Mouse (Mus musculus) heart, postnatal 0 days (tissue): ENCODE measurements around the gene Uba2. TPM values are rescaled to one million over a fixed set of nuclear protein-coding genes. Genes with fewer than 3 reads are reported as not detected.

Experiments
- ATAC-seq: fragments of 200-750 bp; cut with Nextera tagmentation; 2 replicates; pipeline ENCODE4 v1.8.0; 2017; ENCODE audit warnings: low read depth, moderate number of reproducible peaks, moderate library complexity; ENCODE audit not compliant: insufficient read depth
- DNase-seq: peaks from one replicate; pipeline ENCODE4 v3.0.0-alpha.2; 2016; ENCODE audit warnings: low spot score
- H3K27ac ChIP-seq: fragments of 300-500 bp; sonication (generic); 2 replicates; pipeline ENCODE4 v1.5.1; 2014; ENCODE audit warnings: low read depth, mild to moderate bottlenecking
- H3K27me3 ChIP-seq: fragments of 300-500 bp; sonication (generic); 2 replicates; pipeline ENCODE4 v1.6.1; 2014; ENCODE audit warnings: low read length, mixed read lengths; ENCODE audit not compliant: control insufficient read depth, insufficient read depth
- H3K36me3 ChIP-seq: fragments of 300-500 bp; sonication (generic); replicated peaks from 2 replicates; pipeline ENCODE4 v1.6.1; 2014; ENCODE audit warnings: low read length, mixed read lengths; ENCODE audit not compliant: control insufficient read depth, insufficient read depth
- H3K4me1 ChIP-seq: fragments of 300-500 bp; sonication (generic); 2 replicates; pipeline ENCODE4 v1.6.1; 2014; ENCODE audit warnings: antibody characterized with exemption; ENCODE audit not compliant: control insufficient read depth, insufficient read depth
- H3K4me2 ChIP-seq: fragments of 300-500 bp; sonication (generic); 2 replicates; pipeline ENCODE4 v1.6.1; 2014; ENCODE audit warnings: low read depth, mild to moderate bottlenecking, low read length, moderate library complexity
- H3K4me3 ChIP-seq: fragments of 300-500 bp; sonication (generic); 2 replicates; pipeline ENCODE4 v1.5.1; 2014; ENCODE audit warnings: low read depth, low read length
- H3K9ac ChIP-seq: fragments of 300-500 bp; sonication (generic); replicated peaks from 2 replicates; pipeline ENCODE4 v1.6.1; 2014; ENCODE audit warnings: low read depth, low read length, mixed read lengths
- H3K9me3 ChIP-seq: fragments of 300-500 bp; sonication (generic); replicated peaks from 2 replicates; pipeline ENCODE4 v1.6.1; 2016; ENCODE audit warnings: low read length; ENCODE audit not compliant: control insufficient read depth
- CTCF ChIP-seq: IDR thresholded peaks from 2 replicates; pipeline ENCODE4 v1.5.1; 2016; ENCODE audit warnings: antibody characterized with exemption, control low read depth, low read depth
- EP300 ChIP-seq: IDR thresholded peaks from 2 replicates; pipeline ENCODE4 v1.6.1; 2016; ENCODE audit warnings: antibody characterized with exemption, low read depth
- WGBS: fragments of 180-500 bp; shearing (Covaris S2); extraction: QIAGEN DNeasy Blood & Tissue Kit; methylation state at CpG from one replicate; pipeline ENCODE4 v1.1.7; 2014; 5-methylcytosine and 5-hydroxymethylcytosine counted together
- polyA plus RNA-seq: library from polyadenylated mRNA; unstranded; fragments of >200 nt; fragmentation: Nextera tagmentation; extraction: Ambion mirVana; gene quantifications from 2 replicates; pipeline ENCODE4 v1.2.1, GENCODE M21; 2015
- total RNA-seq: library from RNA; depleted of rRNA; stranded (reverse); fragments of >200 nt; gene quantifications from 2 replicates; pipeline ENCODE4 v1.2.3, GENCODE M21; 2014; ENCODE audit warnings: low replicate concordance; rRNA removed

Uba2 gene
- total and polyA plus RNA-seq, 2 experiments from 2014 or later, result 54.8 to 59.3 TPM

DNA sequence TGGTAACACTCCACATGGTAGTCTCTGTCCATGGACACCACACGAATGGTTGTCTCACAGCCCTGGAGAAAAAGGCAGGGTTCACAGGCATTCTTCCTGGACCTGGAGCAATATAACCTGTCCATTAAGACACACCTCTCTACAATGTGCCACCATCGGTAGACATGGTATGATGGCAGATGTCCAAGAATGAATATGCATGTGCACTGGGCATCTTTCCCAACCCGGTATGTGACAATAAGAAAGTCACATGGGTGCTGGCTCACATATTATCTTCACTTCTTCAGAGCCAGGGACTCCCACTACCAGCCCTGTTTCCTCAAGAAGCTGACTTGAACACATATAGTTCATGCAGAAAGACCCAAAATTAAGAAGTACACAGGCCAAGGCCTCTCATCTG, 52.8 kb downstream of the Uba2 start:
- no peak for DNase-seq
- Histone ChIP-seq H3K36me3 (peaks cover 54% of the 10 kb centered on the region), H3K4me2 (no peak overlapping the region), H3K9me3 (no peaks in the 10 kb centered on the region), H3K4me1 (no peaks in the 10 kb centered on the region), H3K9ac (no peak overlapping the region), H3K4me3 (no peak overlapping the region), H3K27ac (no peak overlapping the region), H3K27me3 (no peaks in the 10 kb centered on the region)
- TF ChIP-seq EP300 (no peak), CTCF (no peak)
- ATAC-seq, result no peak
- WGBS, result 45% methylated on average over 3 of the region's 3 CpGs

DNA sequence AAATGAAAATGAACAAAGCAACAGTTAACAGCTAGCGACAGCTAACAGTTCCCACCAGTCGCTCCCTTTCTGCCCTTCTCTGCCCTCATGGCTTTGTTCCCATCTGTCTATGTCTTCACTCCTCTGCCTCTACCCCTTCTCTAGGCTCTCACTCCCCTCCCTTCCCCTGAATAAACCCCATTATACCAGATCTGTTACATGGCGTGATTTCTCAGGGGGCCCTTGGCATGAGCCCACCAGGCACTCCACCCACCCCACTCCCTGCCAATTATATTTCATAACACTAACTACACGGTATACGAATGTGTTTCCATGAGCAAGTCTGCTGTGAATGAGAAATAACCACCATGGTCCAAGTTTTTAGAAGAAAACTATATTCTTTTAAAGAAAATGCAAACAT, 60.2 kb downstream of the Uba2 start:
- DNase-seq (no peak), ATAC-seq (no peak)
- no peaks in the 10 kb centered on the region for H3K27me3 ChIP-seq
- H3K36me3 ChIP-seq, result peaks cover 30% of the 10 kb centered on the region
- no peak overlapping the region for H3K27ac ChIP-seq
- TF ChIP-seq EP300 (no peak), CTCF (no peak)
- H3K9ac ChIP-seq, result no peak overlapping the region
- no peaks in the 10 kb centered on the region for H3K4me1 ChIP-seq
- no peaks in the 10 kb centered on the region for H3K9me3 ChIP-seq
- WGBS, result 77% methylated on average over 5 of the region's 5 CpGs
- H3K4me2 ChIP-seq, result no peak overlapping the region
- H3K4me3 ChIP-seq, result no peak overlapping the region

DNA sequence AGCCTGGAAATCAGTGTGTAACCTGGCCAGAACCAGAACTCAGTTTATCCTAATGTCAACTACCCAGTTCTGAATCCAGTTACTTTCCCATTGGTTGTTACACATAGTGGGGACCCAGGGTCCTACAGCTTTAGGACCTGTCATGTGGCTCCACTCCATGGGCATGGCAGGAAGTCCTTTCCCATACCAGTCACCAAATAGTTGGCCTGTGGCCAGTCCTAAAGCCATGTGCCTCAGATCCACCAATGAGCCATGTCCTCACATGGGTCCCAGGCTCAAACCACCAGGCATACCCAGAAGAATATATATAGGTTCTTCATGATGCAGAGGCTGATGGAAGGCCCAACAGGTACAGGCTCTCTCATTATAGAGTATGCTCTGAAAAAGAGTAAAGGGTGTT, 68.1 kb downstream of the Uba2 start:
- ATAC-seq (no peak), DNase-seq (no peak)
- Histone ChIP-seq H3K27ac (no peak overlapping the region), H3K4me2 (no peak overlapping the region), H3K9me3 (no peaks in the 10 kb centered on the region), H3K4me1 (no peaks in the 10 kb centered on the region), H3K36me3 (no peaks in the 10 kb centered on the region), H3K4me3 (no peak overlapping the region), H3K27me3 (no peaks in the 10 kb centered on the region), H3K9ac (no peak overlapping the region)
- no peak for TF ChIP-seq CTCF
- no peak for TF ChIP-seq EP300

DNA sequence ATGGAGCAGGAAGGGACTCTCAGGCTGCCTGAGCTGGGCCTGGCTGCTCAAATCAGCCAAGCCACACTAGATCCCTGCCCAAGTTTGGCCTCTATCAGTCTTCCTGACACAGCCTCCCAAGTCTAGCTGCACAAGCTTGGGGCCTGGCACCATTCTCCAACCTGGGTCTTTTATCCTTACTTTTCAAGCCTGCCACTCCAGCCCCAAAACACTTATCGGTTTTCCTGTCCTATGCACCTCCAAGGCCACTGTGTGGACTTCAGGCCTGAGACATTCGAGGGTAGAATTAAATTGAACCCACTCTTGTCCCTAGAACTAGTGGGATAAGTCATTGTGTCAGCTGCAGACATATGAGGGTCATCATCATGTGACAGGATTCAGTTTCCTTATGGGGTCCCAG, 69.4 kb downstream of the Uba2 start:
- Histone ChIP-seq H3K9me3 (no peaks in the 10 kb centered on the region), H3K4me1 (no peaks in the 10 kb centered on the region), H3K27me3 (no peaks in the 10 kb centered on the region), H3K36me3 (no peaks in the 10 kb centered on the region), H3K27ac (no peak overlapping the region), H3K4me3 (no peak overlapping the region), H3K4me2 (no peak overlapping the region), H3K9ac (no peak overlapping the region)
- ATAC-seq (no peak), DNase-seq (no peak)
- WGBS, result 67% methylated on average over 2 of the region's 2 CpGs
- TF ChIP-seq EP300 (no peak), CTCF (no peak)

DNA sequence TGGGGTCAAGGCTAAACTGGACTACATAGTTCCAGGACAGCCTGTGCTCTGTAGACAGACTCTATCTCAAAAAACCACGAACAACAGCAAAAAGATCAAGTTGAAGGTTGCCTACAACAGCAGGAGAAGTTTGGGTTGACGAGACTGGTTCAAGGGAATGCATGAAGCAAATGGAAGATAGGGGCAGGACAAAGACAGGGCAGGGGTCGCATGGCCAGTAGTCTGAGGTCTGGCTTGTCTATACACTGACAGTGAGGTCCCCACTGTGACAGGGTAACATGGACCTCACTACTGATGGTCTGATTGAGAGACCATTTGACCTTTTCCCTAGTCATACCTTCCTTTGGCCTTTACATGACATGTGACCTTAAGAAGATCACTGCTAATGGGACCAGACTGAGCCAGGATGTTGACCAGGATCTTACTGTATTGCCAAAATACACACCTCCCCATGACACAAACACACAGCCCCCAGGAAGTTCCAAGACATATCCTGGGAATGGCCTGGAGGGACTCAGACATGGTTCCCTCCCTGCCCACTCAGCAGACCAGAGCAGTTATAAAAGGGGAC, 74.4 kb downstream of the Uba2 start, which contains the start of gene Scgb1b30:
Gene Scgb1b30 (plus strand): TSS at position 521 of the 571 bp plus-strand sequence.
- Histone ChIP-seq H3K36me3 (no peaks in the 10 kb centered on the region), H3K27ac (no peak within 1 kb of the TSS), H3K4me1 (no peaks in the 10 kb centered on the region), H3K27me3 (no peaks in the 10 kb centered on the region), H3K4me2 (no peak within 1 kb of the TSS), H3K4me3 (no peak within 1 kb of the TSS), H3K9me3 (no peaks in the 10 kb centered on the region), H3K9ac (no peak within 1 kb of the TSS)
- no peak for ATAC-seq
- TF ChIP-seq EP300 (no peak), CTCF (no peak)
- WGBS, result 53% methylated on average over 3 of the region's 3 CpGs
- no peak for DNase-seq

Other genes starting within 250 kb of the Uba2 start
- not detected in 2 replicates for gene Scgb2b26, start 224.6 kb downstream of the Uba2 start, total RNA-seq
- not detected in 2 replicates for gene Scgb2b26, start 224.6 kb downstream of the Uba2 start, polyA plus RNA-seq
- not detected in 2 replicates for gene Scgb2b27, start 155.7 kb downstream of the Uba2 start, total RNA-seq
- not detected in 2 replicates for gene Scgb2b27, start 155.7 kb downstream of the Uba2 start, polyA plus RNA-seq
- gene Scgb1b27, start 148.1 kb downstream of the Uba2 start, total RNA-seq, result not detected in 2 replicates
- not detected in 2 replicates for gene Scgb1b27, start 148.1 kb downstream of the Uba2 start, polyA plus RNA-seq
- gene Scgb1b30, start 74.2 kb downstream of the Uba2 start, total RNA-seq, result not detected in 2 replicates
- not detected in 2 replicates for gene Scgb1b30, start 74.2 kb downstream of the Uba2 start, polyA plus RNA-seq
- 39.3 and 55.5 TPM in 2 replicates for gene Wtip, start 36.3 kb downstream of the Uba2 start, total RNA-seq
- gene Wtip, start 36.3 kb downstream of the Uba2 start, polyA plus RNA-seq, result 1.9 and 2.2 TPM in 2 replicates
- gene Pdcd2l, start 27.1 kb upstream of the Uba2 start, total RNA-seq, result 32.5 and 41.9 TPM in 2 replicates
- gene Pdcd2l, start 27.1 kb upstream of the Uba2 start, polyA plus RNA-seq, result 41.7 and 44.0 TPM in 2 replicates
- 645 and 692 TPM in 2 replicates for gene Gpi1, start 60.7 kb upstream of the Uba2 start, total RNA-seq
- 587 and 618 TPM in 2 replicates for gene Gpi1, start 60.7 kb upstream of the Uba2 start, polyA plus RNA-seq
- gene Gm6096, start 81.4 kb upstream of the Uba2 start, total RNA-seq, result not detected in 2 replicates
- gene Gm6096, start 81.4 kb upstream of the Uba2 start, polyA plus RNA-seq, result 0.32 TPM in 1 of 2 replicates, not detected in the other
- 62.1 and 67.8 TPM in 2 replicates for gene 4931406P16Rik, start 144.0 kb upstream of the Uba2 start, total RNA-seq
- 25.4 and 25.9 TPM in 2 replicates for gene 4931406P16Rik, start 144.0 kb upstream of the Uba2 start, polyA plus RNA-seq
- 41.4 and 57.2 TPM in 2 replicates for gene Lsm14a, start 223.7 kb upstream of the Uba2 start, total RNA-seq
- gene Lsm14a, start 223.7 kb upstream of the Uba2 start, polyA plus RNA-seq, result 40.7 and 44.7 TPM in 2 replicates